26 mouse cellular contexts compared by ENCODE assay signal in the genomic region with DNA sequence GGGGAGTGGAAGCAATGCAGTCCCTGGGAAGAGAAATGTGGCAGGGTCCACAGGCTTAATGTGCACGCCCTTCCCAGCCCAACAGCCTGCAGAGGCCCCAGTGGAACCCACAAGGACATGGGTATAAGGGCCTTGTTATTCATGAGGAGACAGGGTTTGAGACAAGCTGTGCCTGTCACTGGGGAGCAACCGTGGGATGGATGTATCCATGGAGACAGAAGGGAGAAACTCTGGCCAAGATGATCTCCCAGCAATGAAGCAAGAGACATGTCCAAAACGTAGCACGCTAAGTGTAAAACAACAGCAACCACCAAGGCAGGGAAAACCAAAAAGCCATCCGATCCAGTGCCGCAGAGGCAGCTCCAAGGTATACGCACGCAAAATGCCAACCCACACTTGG.
"Had no signal": no experiment of that assay in that cellular context is flagged by ENCODE, and none has a peak within 500 bp of the region (broad histone marks: within the 10 kb centered on the region; RNA-seq: fewer than 3 reads in every experiment).

No protein-coding gene starts in this region.

- H3K27ac ChIP-seq: intestine, embryonic 15.5 days; kidney, embryonic 15.5 days; limb, embryonic 10.5 days; limb, embryonic 13.5 days; liver, embryonic 12.5 days; liver, embryonic 15.5 days; lung, embryonic 15.5 days; midbrain, embryonic 10.5 days; midbrain, embryonic 13.5 days; neural tube, embryonic 13.5 days; stomach, postnatal 0 days had no signal

- H3K4me3 ChIP-seq: intestine, embryonic 15.5 days; kidney, embryonic 15.5 days; limb, embryonic 10.5 days; limb, embryonic 13.5 days; liver, embryonic 12.5 days; liver, embryonic 15.5 days; lung, embryonic 15.5 days; megakaryocyte, embryonic 14.5 days; midbrain, embryonic 10.5 days; midbrain, embryonic 13.5 days; myocyte; neural tube, embryonic 13.5 days had no signal

- H3K4me1 ChIP-seq: intestine, embryonic 15.5 days; limb, embryonic 13.5 days; liver, embryonic 12.5 days; liver, embryonic 15.5 days; lung, embryonic 15.5 days had no signal

- DNase-seq: kidney, adult 11 months; kidney, adult 8-10 months; kidney, postnatal 10 days; kidney, postnatal 36 days; liver; lung, adult 18-20 months; lung, postnatal 10 days; lung, postnatal 36 days; retina, postnatal 1 day; right cerebral cortex, postnatal 4 days; thymus, adult 2 months; thymus, postnatal 14 days; thymus, postnatal 4 days had no signal
